Comparison of ENCODE assay signal across 16 mouse cellular contexts in genomic region chr16:24943486-24944261, GRCm38 (mm10).
A peak's percentile ranks its signal among the peaks of the same experiment; 100 is the strongest.
DNase-seq lines count a peak whose midpoint lies in the region; ATAC-seq lines count a peak whose summit lies in the region.
"Had no signal": no experiment of that assay in that cellular context is flagged by ENCODE, and none has a peak within 500 bp of the region (broad histone marks: within the 10 kb centered on the region; RNA-seq: fewer than 3 reads in every experiment).

No protein-coding gene starts in this region.

- no peaks in the 10 kb centered on the region for H3K36me3 ChIP-seq in kidney, embryonic 14.5 days (ENCODE audit: control insufficient read depth, insufficient read depth, low read length)
- no peaks in the 10 kb centered on the region for H3K36me3 ChIP-seq in embryonic facial prominence, embryonic 11.5 days (replicated peaks; ENCODE audit: control insufficient read depth, insufficient read depth, low read depth, low read length)
- H3K36me3 ChIP-seq in forebrain, embryonic 11.5 days (ENCODE audit: control insufficient read depth, insufficient read depth, low read length) = no peaks in the 10 kb centered on the region
- H3K36me3 ChIP-seq: heart, embryonic 13.5 days; hindbrain, embryonic 10.5 days; liver, embryonic 15.5 days; stomach, embryonic 15.5 days had no signal

- ATAC-seq in kidney, embryonic 14.5 days (ENCODE audit: low FRiP score, low TSS enrichment) = peak; percentile 79; the same call in 1 of the 2 replicates
- no peak for ATAC-seq in embryonic facial prominence, embryonic 11.5 days (replicated peaks; ENCODE audit: insufficient number of reproducible peaks, low FRiP score, low TSS enrichment, low read depth)
- ATAC-seq in megakaryocyte, adult 5-6 weeks (ENCODE audit: poor library complexity, severe bottlenecking) = peak; percentile 59
- ATAC-seq in forebrain, embryonic 11.5 days (replicated peaks; ENCODE audit: low FRiP score) = no peak

- no peak overlapping the region for H3K9ac ChIP-seq in kidney, embryonic 14.5 days (ENCODE audit: low read depth, low read length)
- no peak overlapping the region for H3K9ac ChIP-seq in embryonic facial prominence, embryonic 11.5 days (replicated peaks; ENCODE audit: low read length)
- H3K9ac ChIP-seq in forebrain, embryonic 11.5 days (ENCODE audit: low read length) = no peak overlapping the region
- H3K9ac ChIP-seq: heart, embryonic 13.5 days; liver, embryonic 15.5 days; stomach, embryonic 15.5 days had no signal

- 23% methylated on average over 6 of the region's 6 CpGs for WGBS in kidney, embryonic 14.5 days
- WGBS in embryonic facial prominence, embryonic 11.5 days = 24% methylated on average over 6 of the region's 6 CpGs
- WGBS in forebrain, embryonic 11.5 days = 27% methylated on average over 6 of the region's 6 CpGs

- H3K9me3 ChIP-seq in kidney, embryonic 14.5 days (ENCODE audit: control insufficient read depth, low read length) = no peaks in the 10 kb centered on the region
- no peaks in the 10 kb centered on the region for H3K9me3 ChIP-seq in embryonic facial prominence, embryonic 11.5 days (replicated peaks; ENCODE audit: control insufficient read depth, low read length)
- H3K9me3 ChIP-seq in forebrain, embryonic 11.5 days (ENCODE audit: control insufficient read depth, low read length) = no peaks in the 10 kb centered on the region
- H3K9me3 ChIP-seq: heart, embryonic 13.5 days; hindbrain, embryonic 10.5 days; liver, embryonic 15.5 days; stomach, embryonic 15.5 days had no signal

- peaks cover 14% of the 10 kb centered on the region; the same call in 1 of the 2 replicates for H3K4me1 ChIP-seq in kidney, embryonic 14.5 days (ENCODE audit: control insufficient read depth, insufficient read depth, low read length)
- H3K4me1 ChIP-seq in embryonic facial prominence, embryonic 11.5 days (ENCODE audit: control insufficient read depth, insufficient read depth, low read length) = no peaks in the 10 kb centered on the region
- H3K4me1 ChIP-seq in forebrain, embryonic 11.5 days (replicated peaks; ENCODE audit: control insufficient read depth, insufficient read depth, low read length) = no peaks in the 10 kb centered on the region; the same call in 1 of the 2 replicates
- H3K4me1 ChIP-seq: liver, embryonic 15.5 days; stomach, embryonic 15.5 days had no signal

- H3K27me3 ChIP-seq in kidney, embryonic 14.5 days (ENCODE audit: control insufficient read depth, insufficient read depth, low read length) = no peaks in the 10 kb centered on the region
- H3K27me3 ChIP-seq in embryonic facial prominence, embryonic 11.5 days (ENCODE audit: control insufficient read depth, insufficient read depth, low read length) = no peaks in the 10 kb centered on the region
- H3K27me3 ChIP-seq in forebrain, embryonic 11.5 days (ENCODE audit: control insufficient read depth, insufficient read depth, low read length) = no peaks in the 10 kb centered on the region
- H3K27me3 ChIP-seq: heart, embryonic 13.5 days; liver, embryonic 15.5 days; stomach, embryonic 15.5 days had no signal

- H3K4me3 ChIP-seq in kidney, embryonic 14.5 days (ENCODE audit: low read length) = no peak overlapping the region
- H3K4me3 ChIP-seq in embryonic facial prominence, embryonic 11.5 days (ENCODE audit: low read depth, low read length) = no peak overlapping the region
- H3K4me3 ChIP-seq in forebrain, embryonic 11.5 days (ENCODE audit: low read depth, low read length) = no peak overlapping the region
- H3K4me3 ChIP-seq: erythroblast, embryonic 14.5 days; heart, embryonic 13.5 days; hindbrain, embryonic 10.5 days; layer of hippocampus, adult 2 months; liver, embryonic 15.5 days; stomach, embryonic 15.5 days had no signal

- H3K4me2 ChIP-seq in kidney, embryonic 14.5 days (replicated peaks; ENCODE audit: low read depth, low read length) = no peak overlapping the region
- no peak overlapping the region for H3K4me2 ChIP-seq in embryonic facial prominence, embryonic 11.5 days (ENCODE audit: low read depth, low read length)
- no peak overlapping the region for H3K4me2 ChIP-seq in forebrain, embryonic 11.5 days (ENCODE audit: low read depth, low read length, severe bottlenecking)
- H3K4me2 ChIP-seq: heart, embryonic 13.5 days; liver, embryonic 15.5 days; stomach, embryonic 15.5 days had no signal

- H3K27ac ChIP-seq in kidney, embryonic 14.5 days (ENCODE audit: low read depth, low read length) = peak overlapping the region; percentile 7; the same call in 1 of the 2 replicates
- no peak overlapping the region for H3K27ac ChIP-seq in embryonic facial prominence, embryonic 11.5 days (replicated peaks; ENCODE audit: low read depth, low read length)
- H3K27ac ChIP-seq in forebrain, embryonic 11.5 days (ENCODE audit: low read depth, low read length) = no peak overlapping the region
- H3K27ac ChIP-seq: heart, embryonic 13.5 days; hindbrain, embryonic 10.5 days; layer of hippocampus, adult 2 months; liver, embryonic 15.5 days; macrophage; stomach, embryonic 15.5 days had no signal

- DNase-seq in kidney, adult 9 months = no peak
- DNase-seq in ZHBTc4 (ENCODE audit: low read depth, low spot score) = peak; percentile 23
- DNase-seq in embryonic facial prominence, embryonic 11.5 days (ENCODE audit: low spot score) = peak; percentile 63
- no peak for DNase-seq in frontal cortex, adult 2 months (ENCODE audit: extremely low spot score in 1 of 2, low spot score in 1 of 2)
- DNase-seq in forebrain, embryonic 11.5 days (ENCODE audit: low spot score) = no peak
- DNase-seq: adrenal gland, postnatal 10 days; thymus, postnatal 36 days had no signal

Comparison
In these comparisons a context has a peak if more than half of its experiments do, and no peak if none do; other contexts are left out.
1. ATAC-seq: peak in kidney, embryonic 14.5 days (single experiment) and megakaryocyte, adult 5-6 weeks (single experiment); none in embryonic facial prominence, embryonic 11.5 days (single experiment) and forebrain, embryonic 11.5 days (single experiment).
2. DNase-seq: peak in ZHBTc4 (single experiment) and embryonic facial prominence, embryonic 11.5 days (single experiment); none in kidney, adult 9 months (single experiment), frontal cortex, adult 2 months (0 of 2) and forebrain, embryonic 11.5 days (single experiment).